Mouse (Mus musculus): ENCODE data around the gene Ptprd. TPM values are rescaled to one million over a fixed set of nuclear protein-coding genes. Genes with fewer than 3 reads are reported as not detected.

Gene Ptprd
- polyA plus RNA-seq, 1 experiment from 2014 or later, result 112 TPM

DNA sequence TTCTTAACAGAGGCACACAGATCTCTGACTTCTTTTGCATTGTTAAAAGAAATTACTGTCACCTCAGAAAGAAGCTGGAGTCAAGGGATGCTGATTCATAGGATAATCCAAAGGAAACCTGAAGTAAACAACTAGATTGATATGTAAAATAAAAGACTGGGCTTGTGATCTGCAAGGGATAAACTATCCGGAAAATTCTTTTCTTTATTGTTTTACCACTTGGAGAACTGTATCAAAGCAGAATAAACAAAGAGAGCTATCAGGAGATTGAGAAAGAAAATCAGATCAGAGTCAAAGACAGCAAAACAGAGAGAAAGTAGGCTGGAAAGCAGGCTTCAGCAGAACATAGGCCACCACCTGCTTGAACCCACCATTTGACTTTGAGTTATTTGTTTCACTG lies 962.0 kb downstream of the Ptprd start:
- no peaks in the 10 kb centered on the region for H3K27me3 ChIP-seq (ENCODE audit: control insufficient read depth, insufficient read depth, low read length)

GRCm38 (mm10) chr4:77248918-77249317 lies 962.8 kb downstream of the Ptprd start:
- H3K9ac ChIP-seq, result no peak overlapping the region
- WGBS, result 88% methylated on average over 1 of the region's 1 CpGs
- H3K27me3 ChIP-seq (ENCODE audit: control insufficient read depth, insufficient read depth, low read length), result no peaks in the 10 kb centered on the region
- ATAC-seq (ENCODE audit: low FRiP score) (no peak), DNase-seq (ENCODE audit: low spot score) (no peak)
- no peak overlapping the region for H3K27ac ChIP-seq
- H3K4me3 ChIP-seq (replicated peaks; ENCODE audit: low read length), result no peak overlapping the region
- H3K36me3 ChIP-seq (replicated peaks; ENCODE audit: control insufficient read depth, insufficient read depth), result no peaks in the 10 kb centered on the region
- no peaks in the 10 kb centered on the region for H3K9me3 ChIP-seq (ENCODE audit: control insufficient read depth, low read length)
- H3K4me1 ChIP-seq (replicated peaks; ENCODE audit: control insufficient read depth, insufficient read depth, low read length), result no peaks in the 10 kb centered on the region
- no peak overlapping the region for H3K4me2 ChIP-seq (replicated peaks)

More for the DNA sequence above, 962.0 kb downstream of the Ptprd start:
- Histone ChIP-seq H3K4me2 (replicated peaks) (no peak overlapping the region), H3K4me1 (replicated peaks; ENCODE audit: control insufficient read depth, insufficient read depth, low read length) (no peaks in the 10 kb centered on the region), H3K27ac (no peak overlapping the region), H3K36me3 (replicated peaks; ENCODE audit: control insufficient read depth, insufficient read depth) (no peaks in the 10 kb centered on the region), H3K4me3 (replicated peaks; ENCODE audit: low read length) (no peak overlapping the region), H3K9ac (no peak overlapping the region), H3K9me3 (ENCODE audit: control insufficient read depth, low read length) (no peaks in the 10 kb centered on the region)
- ATAC-seq (ENCODE audit: low FRiP score) (no peak), DNase-seq (ENCODE audit: low spot score) (no peak)
- WGBS, result 26% methylated on average over 1 of the region's 1 CpGs

GRCm38 (mm10) chr4:77241852-77242455 lies 969.8 kb downstream of the Ptprd start:
- ATAC-seq (ENCODE audit: low FRiP score) (no peak), DNase-seq (ENCODE audit: low spot score) (no peak)
- 67% methylated on average over 6 of the region's 6 CpGs for WGBS
- no peaks in the 10 kb centered on the region for H3K27me3 ChIP-seq (ENCODE audit: control insufficient read depth, insufficient read depth, low read length)
- H3K36me3 ChIP-seq (replicated peaks; ENCODE audit: control insufficient read depth, insufficient read depth), result no peaks in the 10 kb centered on the region
- no peaks in the 10 kb centered on the region for H3K4me1 ChIP-seq (replicated peaks; ENCODE audit: control insufficient read depth, insufficient read depth, low read length)
- H3K4me2 ChIP-seq (replicated peaks), result no peak overlapping the region
- no peak overlapping the region for H3K9ac ChIP-seq
- H3K4me3 ChIP-seq (replicated peaks; ENCODE audit: low read length), result no peak overlapping the region
- H3K9me3 ChIP-seq (ENCODE audit: control insufficient read depth, low read length), result no peaks in the 10 kb centered on the region
- no peak overlapping the region for H3K27ac ChIP-seq

DNA sequence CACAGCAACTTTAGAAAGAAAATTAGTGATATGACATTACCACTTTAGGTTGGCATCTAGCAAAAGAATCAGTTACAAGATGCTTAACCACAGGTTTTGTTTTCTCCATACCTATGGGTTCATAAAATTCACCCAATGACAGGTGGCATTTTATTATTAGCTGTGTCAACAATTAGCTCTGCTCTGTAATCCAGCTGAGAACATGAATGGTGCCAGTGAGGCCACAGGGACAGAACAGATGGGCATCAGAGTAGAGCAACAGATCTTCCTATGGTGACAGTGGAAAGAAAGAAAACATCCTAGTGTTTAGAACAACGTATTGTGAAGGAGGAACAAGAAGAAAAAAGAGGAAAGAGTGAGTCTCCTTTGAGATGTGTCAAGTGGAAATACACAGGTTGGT lies 973.6 kb downstream of the Ptprd start:
- WGBS, result 69% methylated on average over 1 of the region's 1 CpGs
- DNase-seq (ENCODE audit: low spot score), result no peak

DNA sequence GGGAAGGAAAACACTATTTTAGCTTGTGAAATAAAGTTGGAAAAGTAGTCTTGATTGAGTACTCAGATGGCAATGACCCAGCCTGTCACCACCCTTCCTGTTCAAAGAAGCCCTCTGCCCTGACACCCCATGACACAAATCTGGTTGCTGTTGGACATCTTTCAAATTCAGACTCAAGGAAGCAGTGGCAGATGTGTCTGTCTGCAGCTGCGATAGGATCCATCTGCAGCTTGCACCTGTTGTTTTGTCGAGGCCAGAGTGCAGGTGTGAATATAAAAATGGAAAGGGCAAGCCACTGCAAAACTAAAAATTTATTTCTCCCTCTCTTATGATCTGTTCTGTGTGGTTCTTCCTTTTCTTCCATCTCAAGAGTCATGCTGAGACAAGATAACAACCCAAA lies 978.5 kb downstream of the Ptprd start:
- WGBS, result 74% methylated on average over 2 of the region's 2 CpGs
- DNase-seq (ENCODE audit: low spot score), result no peak
- no peaks in the 10 kb centered on the region for H3K4me1 ChIP-seq (replicated peaks; ENCODE audit: control insufficient read depth, insufficient read depth, low read length)

More for the DNA sequence above, 973.6 kb downstream of the Ptprd start:
- Histone ChIP-seq H3K4me3 (replicated peaks; ENCODE audit: low read length) (no peak overlapping the region), H3K27ac (no peak overlapping the region), H3K9me3 (ENCODE audit: control insufficient read depth, low read length) (no peaks in the 10 kb centered on the region), H3K36me3 (replicated peaks; ENCODE audit: control insufficient read depth, insufficient read depth) (no peaks in the 10 kb centered on the region), H3K4me2 (replicated peaks) (no peak overlapping the region), H3K9ac (no peak overlapping the region), H3K4me1 (replicated peaks; ENCODE audit: control insufficient read depth, insufficient read depth, low read length) (no peaks in the 10 kb centered on the region), H3K27me3 (ENCODE audit: control insufficient read depth, insufficient read depth, low read length) (no peaks in the 10 kb centered on the region)
- ATAC-seq (ENCODE audit: low FRiP score), result no peak

DNA sequence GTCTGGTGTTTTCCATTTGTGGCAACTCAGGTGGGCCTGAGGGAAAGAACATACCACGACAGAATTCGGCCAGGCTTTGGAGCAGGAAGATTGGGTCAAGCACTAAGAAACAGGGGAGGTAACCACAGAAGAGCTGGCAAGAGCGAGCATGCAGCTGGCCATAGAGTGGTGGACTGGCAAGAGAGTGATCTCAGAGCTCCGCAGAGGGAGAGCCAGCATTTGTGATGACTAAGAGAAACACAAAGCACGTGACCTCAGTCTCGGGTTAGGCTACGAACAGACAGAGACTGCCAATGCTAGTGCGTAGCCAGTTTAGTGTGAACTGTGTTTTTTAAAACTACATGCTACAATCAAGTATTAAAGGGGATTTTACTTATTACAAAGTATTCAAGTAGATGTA lies 1042.9 kb downstream of the Ptprd start:
- Histone ChIP-seq H3K27ac (no peak overlapping the region), H3K9ac (no peak overlapping the region), H3K4me1 (replicated peaks; ENCODE audit: control insufficient read depth, insufficient read depth, low read length) (no peaks in the 10 kb centered on the region), H3K4me2 (replicated peaks) (no peak overlapping the region), H3K4me3 (replicated peaks; ENCODE audit: low read length) (no peak overlapping the region), H3K9me3 (ENCODE audit: control insufficient read depth, low read length) (no peaks in the 10 kb centered on the region), H3K36me3 (replicated peaks; ENCODE audit: control insufficient read depth, insufficient read depth) (no peaks in the 10 kb centered on the region), H3K27me3 (ENCODE audit: control insufficient read depth, insufficient read depth, low read length) (no peaks in the 10 kb centered on the region)
- ATAC-seq (ENCODE audit: low FRiP score) (no peak), DNase-seq (ENCODE audit: low spot score) (no peak)
- 86% methylated on average over 8 of the region's 8 CpGs for WGBS

More for the DNA sequence above, 978.5 kb downstream of the Ptprd start:
- no peak overlapping the region for H3K9ac ChIP-seq
- H3K4me3 ChIP-seq (replicated peaks; ENCODE audit: low read length), result no peak overlapping the region
- no peaks in the 10 kb centered on the region for H3K9me3 ChIP-seq (ENCODE audit: control insufficient read depth, low read length)
- H3K27me3 ChIP-seq (ENCODE audit: control insufficient read depth, insufficient read depth, low read length), result no peaks in the 10 kb centered on the region
- no peak overlapping the region for H3K27ac ChIP-seq
- H3K4me2 ChIP-seq (replicated peaks), result no peak overlapping the region
- ATAC-seq (ENCODE audit: low FRiP score), result no peak
- H3K36me3 ChIP-seq (replicated peaks; ENCODE audit: control insufficient read depth, insufficient read depth), result no peaks in the 10 kb centered on the region

GRCm38 (mm10) chr4:77157601-77158000 lies 1054.2 kb downstream of the Ptprd start:
- H3K36me3 ChIP-seq (replicated peaks; ENCODE audit: control insufficient read depth, insufficient read depth), result no peaks in the 10 kb centered on the region
- no peak for DNase-seq (ENCODE audit: low spot score)
- ATAC-seq (ENCODE audit: low FRiP score), result no peak
- H3K9me3 ChIP-seq (ENCODE audit: control insufficient read depth, low read length), result no peaks in the 10 kb centered on the region
- no peak overlapping the region for H3K4me2 ChIP-seq (replicated peaks)
- no peak overlapping the region for H3K9ac ChIP-seq
- no peak overlapping the region for H3K27ac ChIP-seq
- H3K4me1 ChIP-seq (replicated peaks; ENCODE audit: control insufficient read depth, insufficient read depth, low read length), result no peaks in the 10 kb centered on the region
- WGBS, result 89% methylated on average over 3 of the region's 3 CpGs
- no peak overlapping the region for H3K4me3 ChIP-seq (replicated peaks; ENCODE audit: low read length)
- H3K27me3 ChIP-seq (ENCODE audit: control insufficient read depth, insufficient read depth, low read length), result no peaks in the 10 kb centered on the region

- DNase-seq (ENCODE audit: low spot score) (no peak), ATAC-seq (ENCODE audit: low FRiP score) (no peak)
- H3K4me1 ChIP-seq (replicated peaks; ENCODE audit: control insufficient read depth, insufficient read depth, low read length), result no peaks in the 10 kb centered on the region
- H3K4me2 ChIP-seq (replicated peaks), result no peak overlapping the region
- H3K9ac ChIP-seq, result no peak overlapping the region
- 57% methylated on average over 2 of the region's 2 CpGs for WGBS
- no peak overlapping the region for H3K4me3 ChIP-seq (replicated peaks; ENCODE audit: low read length)
- no peaks in the 10 kb centered on the region for H3K27me3 ChIP-seq (ENCODE audit: control insufficient read depth, insufficient read depth, low read length)
- no peaks in the 10 kb centered on the region for H3K36me3 ChIP-seq (replicated peaks; ENCODE audit: control insufficient read depth, insufficient read depth)
- no peaks in the 10 kb centered on the region for H3K9me3 ChIP-seq (ENCODE audit: control insufficient read depth, low read length)
- H3K27ac ChIP-seq, result no peak overlapping the region
Measured at GRCm38 (mm10) chr4:77155561-77155960, 1056.2 kb downstream of the Ptprd start.

DNA sequence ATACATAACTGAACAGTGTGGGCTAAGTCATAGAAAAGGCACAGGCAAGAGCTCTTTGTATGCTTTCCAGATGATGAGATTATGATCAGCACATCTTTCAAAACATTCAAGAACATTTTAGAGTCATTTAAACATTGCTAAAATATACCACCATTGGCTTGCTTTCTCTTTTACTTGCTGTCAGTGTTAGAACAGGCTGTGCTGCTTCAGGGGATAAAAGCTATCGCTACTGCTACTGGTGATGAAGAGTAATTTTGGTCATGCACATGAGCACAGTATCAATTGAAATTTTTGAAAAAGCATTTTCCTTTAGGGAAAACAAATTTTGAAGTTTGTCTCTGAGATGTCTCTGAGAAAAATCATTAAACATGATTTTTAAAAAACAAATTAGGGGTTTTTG lies 1056.7 kb downstream of the Ptprd start:
- no peak for ATAC-seq (ENCODE audit: low FRiP score)

DNA sequence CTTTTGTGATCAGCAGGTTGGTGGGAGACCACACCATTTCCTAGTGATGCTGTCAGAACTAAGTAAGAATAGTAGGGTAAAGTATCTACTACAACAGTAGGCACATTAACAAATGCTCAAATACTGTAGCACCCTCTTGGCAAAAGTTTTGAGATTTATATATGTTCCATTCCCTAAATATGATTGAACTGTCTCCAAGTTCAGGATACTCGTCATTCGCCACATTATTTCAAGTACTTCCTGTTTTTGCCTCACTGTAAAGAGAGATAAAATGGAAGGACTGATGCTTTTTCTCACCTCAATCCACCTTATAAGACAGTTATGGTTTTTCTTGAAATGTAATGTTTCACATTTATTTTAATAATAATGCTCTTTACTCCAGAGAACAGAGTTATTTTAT lies 1086.9 kb downstream of the Ptprd start:
- Histone ChIP-seq H3K4me3 (replicated peaks; ENCODE audit: low read length) (no peak overlapping the region), H3K4me1 (replicated peaks; ENCODE audit: control insufficient read depth, insufficient read depth, low read length) (no peaks in the 10 kb centered on the region), H3K27me3 (ENCODE audit: control insufficient read depth, insufficient read depth, low read length) (no peaks in the 10 kb centered on the region), H3K36me3 (replicated peaks; ENCODE audit: control insufficient read depth, insufficient read depth) (no peaks in the 10 kb centered on the region), H3K9ac (no peak overlapping the region), H3K9me3 (ENCODE audit: control insufficient read depth, low read length) (no peaks in the 10 kb centered on the region), H3K4me2 (replicated peaks) (no peak overlapping the region), H3K27ac (no peak overlapping the region)
- DNase-seq (ENCODE audit: low spot score) (no peak), ATAC-seq (ENCODE audit: low FRiP score) (no peak)
- 94% methylated on average over 2 of the region's 2 CpGs for WGBS

More for the DNA sequence above, 1056.7 kb downstream of the Ptprd start:
- H3K9ac ChIP-seq, result no peak overlapping the region
- H3K4me1 ChIP-seq (replicated peaks; ENCODE audit: control insufficient read depth, insufficient read depth, low read length), result no peaks in the 10 kb centered on the region
- no peaks in the 10 kb centered on the region for H3K36me3 ChIP-seq (replicated peaks; ENCODE audit: control insufficient read depth, insufficient read depth)
- no peaks in the 10 kb centered on the region for H3K9me3 ChIP-seq (ENCODE audit: control insufficient read depth, low read length)
- H3K27me3 ChIP-seq (ENCODE audit: control insufficient read depth, insufficient read depth, low read length), result no peaks in the 10 kb centered on the region
- H3K4me3 ChIP-seq (replicated peaks; ENCODE audit: low read length), result no peak overlapping the region
- 84% methylated on average over 1 of the region's 1 CpGs for WGBS
- H3K27ac ChIP-seq, result no peak overlapping the region
- H3K4me2 ChIP-seq (replicated peaks), result no peak overlapping the region
- DNase-seq (ENCODE audit: low spot score), result no peak

Data from hindbrain, embryonic 14.5 days (tissue).